Mouse (Mus musculus) liver, embryonic 14.5 days (tissue): ENCODE results near the gene Dnaaf2. TPM values are rescaled to one million over a fixed set of nuclear protein-coding genes. Genes with fewer than 3 reads are reported as not detected.

Experiments used
- ATAC-seq: fragments of 200-750 bp; cut with Nextera tagmentation; 2 replicates; pipeline ENCODE4 v1.8.0; 2017; ENCODE audit warnings: moderate number of reproducible peaks, mild to moderate bottlenecking, moderate library complexity; ENCODE audit not compliant: insufficient read depth
- DNase-seq, 3 experiments: peaks; one replicate each; pipeline ENCODE4 v3.0.0-alpha.2; 2012 to 2013; ENCODE audit warnings: low read depth in 3 of 3, low spot score in 3 of 3
- H3K27ac ChIP-seq: fragments of 300-500 bp; sonication (generic); 2 replicates; pipeline ENCODE4 v1.5.1; 2014; ENCODE audit warnings: moderate library complexity, mild to moderate bottlenecking, control low read depth, inconsistent platforms
- H3K27me3 ChIP-seq: fragments of 300-500 bp; sonication (generic); 2 replicates; pipeline ENCODE4 v1.6.1; 2014; ENCODE audit warnings: mild to moderate bottlenecking, low read length, moderate library complexity; ENCODE audit not compliant: control insufficient read depth, insufficient read depth
- H3K36me3 ChIP-seq: fragments of 300-500 bp; sonication (generic); replicated peaks from 2 replicates; pipeline ENCODE4 v1.6.1; 2014; ENCODE audit warnings: low read depth; ENCODE audit not compliant: control insufficient read depth, insufficient read depth
- H3K4me1 ChIP-seq, 2 experiments: fragments of 200-500 bp in 1 of 2; fragments of 300-500 bp in 1 of 2; sonication (generic) in 1 of 2; replicated peaks; 2 replicates each; pipeline ENCODE4 v1.6.1; 2012 to 2014; ENCODE audit warnings: antibody characterized with exemption in 1 of 2, inconsistent platforms in 1 of 2, low read length in 1 of 2; ENCODE audit not compliant: control insufficient read depth in 2 of 2, insufficient read depth in 2 of 2
- H3K4me2 ChIP-seq: fragments of 300-500 bp; sonication (generic); 2 replicates; pipeline ENCODE4 v1.6.1; 2014; ENCODE audit warnings: low read depth, mild to moderate bottlenecking, control low read depth, moderate library complexity
- H3K4me3 ChIP-seq, 2 experiments: fragments of 200-500 bp in 1 of 2; fragments of 300-500 bp in 1 of 2; sonication (generic) in 1 of 2; 2 replicates each; pipeline ENCODE4 v1.5.1; 2012 to 2014; ENCODE audit warnings: low read depth in 2 of 2, low read length in 2 of 2, mild to moderate bottlenecking in 2 of 2, control low read depth in 1 of 2, inconsistent platforms in 1 of 2, moderate library complexity in 1 of 2; ENCODE audit not compliant: insufficient read depth in 1 of 2
- H3K9ac ChIP-seq: fragments of 300-500 bp; sonication (generic); replicated peaks from 2 replicates; pipeline ENCODE4 v1.6.1; 2014; ENCODE audit warnings: mild to moderate bottlenecking, control low read depth, moderate library complexity
- H3K9me3 ChIP-seq: fragments of 300-500 bp; sonication (generic); 2 replicates; pipeline ENCODE4 v1.6.1; 2016; ENCODE audit warnings: low read length, mixed read lengths; ENCODE audit not compliant: control insufficient read depth
- CTCF ChIP-seq: IDR thresholded peaks from 2 replicates; pipeline ENCODE4 v1.5.1; 2016; ENCODE audit warnings: antibody characterized with exemption, low read depth, control low read depth
- EP300 ChIP-seq: IDR thresholded peaks from 2 replicates; pipeline ENCODE4 v1.6.1; 2016; ENCODE audit warnings: antibody characterized with exemption, low read depth
- WGBS: fragments of 180-500 bp; shearing (Covaris S2); extraction: QIAGEN DNeasy Blood & Tissue Kit; methylation state at CpG from one replicate; pipeline ENCODE4 v1.1.7; 2014; ENCODE audit not compliant: insufficient replicate concordance; 5-methylcytosine and 5-hydroxymethylcytosine counted together
- polyA plus RNA-seq, 2 experiments: library from polyadenylated mRNA; depleted of rRNA in 1 of 2; stranded (reverse) in 1 of 2; unstranded in 1 of 2; fragments of >200 nt; fragmentation: Nextera tagmentation in 1 of 2; extraction: Ambion mirVana in 1 of 2; gene quantifications; 2 replicates each; pipeline versions ENCODE4 v1.2.1 to v1.2.3; 2012 to 2014

Dnaaf2 gene
- polyA plus RNA-seq, 2 experiments = 2.8 to 2.9 TPM

DNA sequence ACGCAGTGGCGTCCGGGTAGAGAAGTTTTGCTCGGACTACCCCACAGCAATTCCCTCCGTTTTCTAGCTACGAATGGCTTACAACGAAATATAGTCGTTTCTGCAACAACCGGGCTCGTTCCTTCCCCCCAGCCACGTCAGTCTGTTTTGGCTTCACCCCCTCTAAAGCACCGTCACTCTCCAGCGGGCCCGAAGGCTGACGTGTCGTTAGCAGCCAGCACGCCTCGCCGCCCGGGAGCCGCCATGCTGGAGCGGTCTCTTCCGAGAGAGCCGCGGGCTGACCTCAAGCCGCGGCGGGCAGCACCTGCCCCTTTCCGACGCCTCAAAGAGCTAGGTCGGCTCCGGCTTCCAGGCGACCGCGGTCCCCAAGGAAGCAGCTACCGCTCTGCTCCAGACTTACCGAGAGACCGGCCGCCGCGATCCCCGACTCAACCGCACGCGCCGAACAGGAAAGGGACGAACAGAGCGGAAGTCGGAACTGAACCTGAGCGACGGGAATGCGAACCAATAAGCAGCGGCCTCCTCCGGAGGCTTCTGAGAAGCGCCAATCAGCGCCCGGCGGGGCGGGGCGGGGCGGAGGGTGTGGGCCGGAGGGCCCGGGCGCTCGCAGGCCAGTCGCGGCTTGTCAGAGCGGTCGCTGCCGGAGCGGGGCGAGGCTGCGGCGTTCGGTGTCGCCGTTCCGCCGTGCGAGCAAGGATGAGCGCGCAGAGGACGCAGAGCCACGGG is 14.5 kb downstream of the Dnaaf2 start, which contains the start of the genes Rpl36al and Mgat2:
Gene Rpl36al, minus strand, starts transcription at position 501 of the 726 bp plus-strand sequence.
Gene Mgat2, plus strand, starts transcription at position 575 of the 726 bp plus-strand sequence.
- under 1% methylated on average over 84 of the region's 84 CpGs for WGBS
- ATAC-seq (peak; percentile 97), DNase-seq (peak; percentile 96 to 98 (median 98))
- H3K27ac ChIP-seq = peak within 1 kb of the TSS; percentile 80
- H3K9me3 ChIP-seq = no peaks in the 10 kb centered on the region
- TF ChIP-seq EP300 (0 out of 2 replicates have a peak, but pooled peaks have one; percentile 26), CTCF (no peak)
- H3K9ac ChIP-seq = peak within 1 kb of the TSS; percentile 89
- H3K4me2 ChIP-seq = peak within 1 kb of the TSS; percentile 90
- H3K4me3 ChIP-seq = peak within 1 kb of the TSS; percentile 81 to 85
- H3K27me3 ChIP-seq = no peaks in the 10 kb centered on the region
- peaks cover 9% of the 10 kb centered on the region for H3K36me3 ChIP-seq
- H3K4me1 ChIP-seq = peaks cover 13 to 15% of the 10 kb centered on the region in 2 experiments

DNA sequence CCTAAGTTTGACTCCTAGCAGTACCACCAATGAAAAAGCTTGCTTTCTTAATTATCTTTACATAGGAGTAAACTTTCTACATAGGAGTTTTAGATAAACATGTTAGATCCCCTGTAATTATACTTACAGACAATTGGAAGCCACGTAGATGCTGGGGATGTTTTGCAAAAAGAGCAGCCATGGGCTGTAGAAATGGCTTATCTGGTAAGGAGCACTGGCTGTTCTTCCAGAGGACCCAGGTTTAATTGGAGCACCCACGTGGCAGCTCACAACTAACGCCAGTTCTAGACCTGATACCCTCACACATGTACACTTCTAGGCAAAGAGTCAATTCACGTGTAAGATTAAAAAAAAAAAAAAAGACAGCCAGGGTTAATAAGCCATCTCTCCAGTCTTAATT is 16.4 kb downstream of the Dnaaf2 start:
- no peaks in the 10 kb centered on the region for H3K9me3 ChIP-seq
- DNase-seq (no peak), ATAC-seq (no peak)
- WGBS = 71% methylated on average over 4 of the region's 4 CpGs
- peaks cover 8 to 9% of the 10 kb centered on the region in 2 experiments; a peak in 3 of 4 replicates for H3K4me1 ChIP-seq
- no peak overlapping the region for H3K4me3 ChIP-seq
- H3K27ac ChIP-seq = no peak overlapping the region
- H3K36me3 ChIP-seq = peaks cover 7% of the 10 kb centered on the region
- H3K4me2 ChIP-seq = no peak overlapping the region
- H3K27me3 ChIP-seq = no peaks in the 10 kb centered on the region
- TF ChIP-seq CTCF (no peak), EP300 (no peak)
- H3K9ac ChIP-seq = no peak overlapping the region

DNA sequence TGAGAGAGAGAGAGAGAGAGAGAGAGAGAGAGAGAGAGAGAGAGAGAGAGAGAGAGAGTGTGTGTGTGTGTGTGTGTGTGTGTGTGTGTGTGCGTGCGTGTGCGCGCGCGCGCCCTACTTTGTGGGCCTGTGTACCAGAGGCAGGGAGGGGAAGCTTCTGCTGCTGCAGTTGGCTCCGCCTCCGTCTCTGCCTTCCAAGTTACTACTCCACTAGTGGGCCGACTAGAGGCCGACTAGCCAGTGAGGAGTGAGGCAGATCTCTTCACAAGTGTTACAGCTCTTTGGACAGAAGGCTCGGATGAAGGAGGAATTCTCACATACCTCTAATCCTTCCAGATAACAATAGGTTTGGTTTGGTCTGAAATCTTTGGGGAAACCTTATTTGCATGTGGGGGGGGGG is 18.9 kb downstream of the Dnaaf2 start:
- ATAC-seq = no peak
- Histone ChIP-seq H3K27ac (no peak overlapping the region), H3K4me3 (no peak overlapping the region), H3K27me3 (no peaks in the 10 kb centered on the region), H3K4me2 (no peak overlapping the region), H3K9ac (no peak overlapping the region), H3K4me1 (no peaks in the 10 kb centered on the region), H3K9me3 (no peaks in the 10 kb centered on the region), H3K36me3 (peaks cover 29% of the 10 kb centered on the region)
- no peak for DNase-seq
- TF ChIP-seq CTCF (no peak), EP300 (no peak)
- WGBS = 75% methylated on average over 12 of the region's 12 CpGs

DNA sequence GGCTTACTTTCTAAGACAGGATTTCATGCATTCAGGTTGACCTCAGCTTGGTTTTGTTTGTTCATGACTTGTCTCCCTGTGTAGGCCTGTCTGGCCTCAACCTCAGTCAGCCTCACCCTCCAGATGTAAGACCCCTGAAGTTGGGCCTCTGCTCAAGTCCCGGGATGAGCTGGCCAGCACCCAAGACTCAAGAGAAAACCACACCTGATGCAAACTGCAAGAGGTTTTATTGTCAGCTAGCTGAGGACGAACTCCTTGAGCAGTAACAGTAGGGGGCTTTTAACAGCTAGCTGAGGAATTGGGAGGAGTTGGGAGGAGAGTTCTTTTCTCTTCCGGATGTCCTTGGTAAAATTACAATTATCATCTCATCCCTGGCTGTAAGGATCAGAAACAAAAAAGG is 20.7 kb downstream of the Dnaaf2 start:
- no peaks in the 10 kb centered on the region for H3K27me3 ChIP-seq
- no peak overlapping the region for H3K4me2 ChIP-seq
- no peaks in the 10 kb centered on the region for H3K4me1 ChIP-seq
- WGBS = 77% methylated on average over 3 of the region's 3 CpGs
- no peaks in the 10 kb centered on the region for H3K9me3 ChIP-seq
- TF ChIP-seq CTCF (no peak), EP300 (no peak)
- ATAC-seq (no peak), DNase-seq (no peak)
- H3K36me3 ChIP-seq = peaks cover 36% of the 10 kb centered on the region
- no peak overlapping the region for H3K9ac ChIP-seq
- no peak overlapping the region for H3K27ac ChIP-seq
- H3K4me3 ChIP-seq = no peak overlapping the region

DNA sequence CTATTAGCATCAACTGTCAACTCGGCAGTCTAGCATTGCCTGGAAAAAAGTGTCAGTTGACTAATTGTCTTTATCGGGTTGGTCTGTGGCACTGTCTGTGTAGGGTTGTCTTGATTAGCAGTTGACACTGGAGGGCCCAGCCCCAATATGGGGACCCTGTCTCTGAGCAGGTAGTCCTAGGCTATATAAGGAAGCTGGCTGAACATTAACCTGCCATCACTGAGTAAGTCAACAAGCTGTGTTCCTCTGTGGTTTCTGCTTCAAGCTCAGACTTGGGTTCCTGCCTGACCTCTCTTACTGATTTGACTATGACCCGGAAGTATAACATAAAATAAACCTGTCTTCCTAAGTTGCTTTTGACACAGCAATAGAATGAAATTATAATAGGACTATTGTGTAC is 22.3 kb downstream of the Dnaaf2 start:
- Histone ChIP-seq H3K27me3 (no peaks in the 10 kb centered on the region), H3K9ac (no peak overlapping the region), H3K9me3 (no peaks in the 10 kb centered on the region), H3K27ac (no peak overlapping the region), H3K4me2 (no peak overlapping the region), H3K4me1 (no peaks in the 10 kb centered on the region; a peak in 1 of 4 replicates), H3K36me3 (peaks cover 39% of the 10 kb centered on the region), H3K4me3 (no peak overlapping the region)
- no peak for TF ChIP-seq CTCF
- no peak for TF ChIP-seq EP300
- no peak for DNase-seq
- no peak for ATAC-seq
- 70% methylated on average over 3 of the region's 3 CpGs for WGBS
